Mouse (Mus musculus) heart, postnatal 25 days (tissue): ENCODE data around the gene Creb3l1. TPM values are rescaled to one million over a fixed set of nuclear protein-coding genes. Genes with fewer than 3 reads are reported as not detected.

Experiments used
- microRNA-seq: library from miRNA; unstranded; fragments of <30 nt; microRNA quantifications from one replicate; pipeline ENCODE4 v1.2.0, GENCODE M21; 2022
- total RNA-seq, 2 experiments: library from RNA; stranded (reverse); gene quantifications; 2 replicates each; pipeline ENCODE4 v1.2.3; 2021

Creb3l1 gene
- total RNA-seq, 2 experiments from 2014 or later, result 4.5 to 6.8 TPM

Small RNA genes within 50 kb of the gene (microRNA-seq; reads per million reads assigned to microRNA genes)
- gene Mir6999, result not detected

Other genes with a start within 250 kb of the Creb3l1 start
- not detected for gene Chrm4, start 97.3 kb downstream of the Creb3l1 start, total RNA-seq
- gene Mdk, start 92.2 kb downstream of the Creb3l1 start, total RNA-seq, result 1 to 10 TPM; 4.4 TPM
- gene Gm9821, start 78.8 kb downstream of the Creb3l1 start, total RNA-seq, result not detected
- gene Dgkz, start 48.6 kb downstream of the Creb3l1 start, total RNA-seq, result 10 to 100 TPM; 37.7 to 46.9 TPM
- 10 to 100 TPM; 26.2 to 37.6 TPM for gene Phf21a, start 68.6 kb upstream of the Creb3l1 start, total RNA-seq